Comparison of ENCODE assay signal across 20 mouse cellular contexts in the genomic region with DNA sequence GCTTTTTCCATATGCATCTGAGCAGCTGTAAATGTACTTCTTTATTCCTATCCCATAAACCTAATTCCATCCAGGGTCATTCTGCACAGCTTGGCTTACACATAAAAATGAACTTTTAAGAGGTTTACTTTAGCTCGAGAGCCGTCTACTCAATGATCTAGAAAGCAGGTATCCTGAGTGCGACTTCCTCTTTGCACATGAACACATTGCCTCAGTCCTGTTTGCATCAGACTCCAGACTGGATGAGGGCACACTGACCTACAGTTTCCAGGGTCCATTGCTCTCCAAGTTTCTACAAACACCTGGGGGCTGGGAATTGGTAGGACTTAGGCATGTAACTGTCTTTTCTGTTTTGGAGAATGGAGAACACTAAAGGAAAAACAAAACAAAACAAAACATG.
"Had no signal": no experiment of that assay in that cellular context is flagged by ENCODE, and none has a peak within 500 bp of the region (broad histone marks: within the 10 kb centered on the region; RNA-seq: fewer than 3 reads in every experiment).

No protein-coding gene starts in this region.

- H3K4me3 ChIP-seq: liver, embryonic 12.5 days; midbrain, embryonic 10.5 days; midbrain, embryonic 12.5 days; myocyte; neural tube, embryonic 13.5 days; neural tube, embryonic 15.5 days had no signal

- H3K4me2 ChIP-seq: liver, embryonic 12.5 days; lung, embryonic 14.5 days; midbrain, embryonic 12.5 days; neural tube, embryonic 13.5 days; neural tube, embryonic 15.5 days had no signal

- ATAC-seq: liver, embryonic 12.5 days; midbrain, embryonic 16.5 days had no signal

- H3K4me1 ChIP-seq: liver, embryonic 12.5 days; midbrain, embryonic 10.5 days; midbrain, embryonic 12.5 days; neural tube, embryonic 13.5 days; neural tube, embryonic 15.5 days had no signal

- H3K27me3 ChIP-seq: liver, embryonic 12.5 days; neural tube, embryonic 13.5 days had no signal

- H3K36me3 ChIP-seq: liver, embryonic 12.5 days; midbrain, embryonic 10.5 days; midbrain, embryonic 12.5 days; neural tube, embryonic 13.5 days; neural tube, embryonic 15.5 days had no signal

- DNase-seq: lung, adult 18-20 months; lung, embryonic 14.5 days; lung, postnatal 14 days; midbrain, embryonic 14.5 days; retina, postnatal 1 day; right cerebral cortex, adult 18-20 months; right cerebral cortex, postnatal 25 days; right cerebral cortex, postnatal 4 days; spleen, adult 18-20 months; thymus, adult 18-20 months; thymus, postnatal 14 days; thymus, postnatal 36 days had no signal

- H3K9me3 ChIP-seq: liver, embryonic 12.5 days; midbrain, embryonic 10.5 days; midbrain, embryonic 12.5 days; neural tube, embryonic 13.5 days; neural tube, embryonic 15.5 days had no signal

- H3K9ac ChIP-seq: liver, embryonic 12.5 days; liver, embryonic 14.5 days; lung, embryonic 14.5 days; midbrain, embryonic 12.5 days; neural tube, embryonic 13.5 days; neural tube, embryonic 15.5 days had no signal

- H3K27ac ChIP-seq: liver, embryonic 12.5 days; liver, embryonic 14.5 days; midbrain, embryonic 10.5 days; midbrain, embryonic 12.5 days; neural tube, embryonic 13.5 days; neural tube, embryonic 15.5 days had no signal
